Mouse (Mus musculus) midbrain, embryonic 14.5 days (tissue): ENCODE results near the gene Pira2. TPM values are rescaled to one million over a fixed set of nuclear protein-coding genes. Genes with fewer than 3 reads are reported as not detected.
"Not testable (repeated sequence)": the region's sequence is repeated elsewhere in the genome, so short reads cannot be mapped to it uniquely, and the experiment has no call there.

Experiments
- ATAC-seq: fragments of 200-750 bp; cut with Nextera tagmentation; 2 replicates; pipeline ENCODE4 v1.8.0; 2017; ENCODE audit warnings: moderate number of reproducible peaks, moderate library complexity; ENCODE audit not compliant: low FRiP score, low TSS enrichment
- DNase-seq: peaks from one replicate; pipeline ENCODE4 v3.0.0-alpha.2; 2015
- H3K27ac ChIP-seq: fragments of 300-500 bp; sonication (generic); replicated peaks from 2 replicates; pipeline ENCODE4 v1.5.1; 2014; ENCODE audit warnings: mild to moderate bottlenecking, low read depth, low read length, moderate library complexity
- H3K27me3 ChIP-seq: fragments of 300-500 bp; sonication (generic); 2 replicates; pipeline ENCODE4 v1.6.1; 2014; ENCODE audit warnings: low read length, control low read depth, mixed read lengths; ENCODE audit not compliant: control insufficient read depth, insufficient read depth
- H3K36me3 ChIP-seq: fragments of 300-500 bp; sonication (generic); 2 replicates; pipeline ENCODE4 v1.6.1; 2014; ENCODE audit warnings: low read length, control low read depth; ENCODE audit not compliant: control insufficient read depth, insufficient read depth
- H3K4me1 ChIP-seq: fragments of 300-500 bp; sonication (generic); 2 replicates; pipeline ENCODE4 v1.6.1; 2014; ENCODE audit warnings: mild to moderate bottlenecking, antibody characterized with exemption, low read length, control low read depth; ENCODE audit not compliant: control insufficient read depth, insufficient read depth
- H3K4me2 ChIP-seq: fragments of 300-500 bp; sonication (generic); 2 replicates; pipeline ENCODE4 v1.6.1; 2014; ENCODE audit warnings: mild to moderate bottlenecking, low read length, moderate library complexity
- H3K4me3 ChIP-seq: fragments of 300-500 bp; sonication (generic); replicated peaks from 2 replicates; pipeline ENCODE4 v1.5.1; 2014; ENCODE audit warnings: low read depth, low read length
- H3K9ac ChIP-seq: fragments of 300-500 bp; sonication (generic); replicated peaks from 2 replicates; pipeline ENCODE4 v1.6.1; 2014; ENCODE audit warnings: mild to moderate bottlenecking, low read length, moderate library complexity
- H3K9me3 ChIP-seq: fragments of 300-500 bp; sonication (generic); 2 replicates; pipeline ENCODE4 v1.6.1; 2016; ENCODE audit warnings: low read length, control low read depth, mixed read lengths; ENCODE audit not compliant: control insufficient read depth
- WGBS: fragments of 180-500 bp; shearing (Covaris S2); extraction: QIAGEN DNeasy Blood & Tissue Kit; methylation state at CpG from one replicate; pipeline ENCODE4 v1.1.7; 2014; 5-methylcytosine and 5-hydroxymethylcytosine counted together
- polyA plus RNA-seq: library from polyadenylated mRNA; unstranded; fragments of >200 nt; fragmentation: Nextera tagmentation; extraction: Ambion mirVana; gene quantifications from 2 replicates; pipeline ENCODE4 v1.2.1, GENCODE M21; 2014

Gene Pira2
- polyA plus RNA-seq, result 0.12 TPM in 1 of 2 replicates, not detected in the other

GRCm38 (mm10) chr7:3844951-3845350 lies at the start of gene Pira2:
TSS of gene Pira2 (minus strand) at chr7:3845051.
- not testable (repeated sequence) for DNase-seq, H3K27ac ChIP-seq, H3K27me3 ChIP-seq, H3K9ac ChIP-seq, H3K4me3 ChIP-seq, H3K4me1 ChIP-seq, H3K4me2 ChIP-seq, H3K9me3 ChIP-seq, ATAC-seq, H3K36me3 ChIP-seq
- WGBS, result no CpG with 5 or more reads among the region's 2 CpGs

- not testable (repeated sequence) for H3K9ac ChIP-seq, H3K27ac ChIP-seq, H3K36me3 ChIP-seq, DNase-seq, ATAC-seq, H3K4me1 ChIP-seq, H3K4me3 ChIP-seq, H3K4me2 ChIP-seq, H3K27me3 ChIP-seq, H3K9me3 ChIP-seq
- WGBS, result no CpG with 5 or more reads among the region's 1 CpGs
These were observed 30.2 kb upstream of the Pira2 start for GRCm38 (mm10) chr7:3875032-3875431.

- not testable (repeated sequence) for H3K9ac ChIP-seq, H3K36me3 ChIP-seq, H3K4me2 ChIP-seq, H3K4me3 ChIP-seq, H3K9me3 ChIP-seq, H3K4me1 ChIP-seq, DNase-seq, ATAC-seq, H3K27me3 ChIP-seq, H3K27ac ChIP-seq
- WGBS, result no CpG with 5 or more reads among the region's 1 CpGs
These were observed 7.0 kb downstream of the Pira2 start for GRCm38 (mm10) chr7:3837854-3838253.

GRCm38 (mm10) chr7:3830633-3831032 lies 14.2 kb downstream of the Pira2 start:
- DNase-seq, H3K36me3 ChIP-seq, H3K9me3 ChIP-seq, H3K4me2 ChIP-seq, H3K4me3 ChIP-seq, H3K27ac ChIP-seq, ATAC-seq, H3K4me1 ChIP-seq, H3K9ac ChIP-seq, H3K27me3 ChIP-seq: not testable (repeated sequence)

GRCm38 (mm10) chr7:3825599-3825998 lies 19.3 kb downstream of the Pira2 start, which contains the start of gene Gm15448:
TSS of gene Gm15448 (minus strand) at chr7:3825687.
- 62% methylated on average over 1 of the region's 3 CpGs for WGBS

GRCm38 (mm10) chr7:3811912-3812311 lies 32.9 kb downstream of the Pira2 start:
- H3K9ac ChIP-seq, H3K4me3 ChIP-seq, H3K36me3 ChIP-seq, H3K27ac ChIP-seq, H3K9me3 ChIP-seq, ATAC-seq, DNase-seq, H3K4me2 ChIP-seq, H3K27me3 ChIP-seq, H3K4me1 ChIP-seq: not testable (repeated sequence)

More at GRCm38 (mm10) chr7:3825599-3825998, 19.3 kb downstream of the Pira2 start, which contains the start of gene Gm15448:
- H3K27me3 ChIP-seq, H3K4me3 ChIP-seq, H3K27ac ChIP-seq, H3K36me3 ChIP-seq, ATAC-seq, DNase-seq, H3K4me1 ChIP-seq, H3K9ac ChIP-seq, H3K4me2 ChIP-seq, H3K9me3 ChIP-seq: not testable (repeated sequence)

GRCm38 (mm10) chr7:3802935-3803334 lies 41.9 kb downstream of the Pira2 start:
- H3K4me1 ChIP-seq, H3K9me3 ChIP-seq, H3K36me3 ChIP-seq, H3K27me3 ChIP-seq, H3K9ac ChIP-seq, DNase-seq, ATAC-seq, H3K4me2 ChIP-seq, H3K4me3 ChIP-seq, H3K27ac ChIP-seq: not testable (repeated sequence)
- WGBS, result 82% methylated on average over 4 of the region's 4 CpGs

- not testable (repeated sequence) for H3K4me2 ChIP-seq, H3K9me3 ChIP-seq, H3K9ac ChIP-seq, H3K27me3 ChIP-seq, H3K36me3 ChIP-seq, H3K4me1 ChIP-seq, ATAC-seq, DNase-seq, H3K4me3 ChIP-seq, H3K27ac ChIP-seq
- WGBS, result 81% methylated on average over 3 of the region's 3 CpGs
These were observed 44.9 kb downstream of the Pira2 start for GRCm38 (mm10) chr7:3799940-3800339.

- H3K4me2 ChIP-seq, H3K27ac ChIP-seq, H3K27me3 ChIP-seq, H3K9me3 ChIP-seq, H3K4me1 ChIP-seq, DNase-seq, H3K4me3 ChIP-seq, H3K36me3 ChIP-seq, H3K9ac ChIP-seq, ATAC-seq: not testable (repeated sequence)
These were observed 48.6 kb downstream of the Pira2 start for GRCm38 (mm10) chr7:3796286-3796685.
